Mouse (Mus musculus): ENCODE data around the gene Ap5m1. TPM values are rescaled to one million over a fixed set of nuclear protein-coding genes. Genes with fewer than 3 reads are reported as not detected.

Ap5m1 gene
- 79.4 TPM for polyA plus RNA-seq (2014; fragmentation: Illumina TruSeq; extraction: RNeasy Lipid Tissue Mini Kit (QIAGEN cat#74804); ENCODE audit: low read depth, low replicate concordance)

DNA sequence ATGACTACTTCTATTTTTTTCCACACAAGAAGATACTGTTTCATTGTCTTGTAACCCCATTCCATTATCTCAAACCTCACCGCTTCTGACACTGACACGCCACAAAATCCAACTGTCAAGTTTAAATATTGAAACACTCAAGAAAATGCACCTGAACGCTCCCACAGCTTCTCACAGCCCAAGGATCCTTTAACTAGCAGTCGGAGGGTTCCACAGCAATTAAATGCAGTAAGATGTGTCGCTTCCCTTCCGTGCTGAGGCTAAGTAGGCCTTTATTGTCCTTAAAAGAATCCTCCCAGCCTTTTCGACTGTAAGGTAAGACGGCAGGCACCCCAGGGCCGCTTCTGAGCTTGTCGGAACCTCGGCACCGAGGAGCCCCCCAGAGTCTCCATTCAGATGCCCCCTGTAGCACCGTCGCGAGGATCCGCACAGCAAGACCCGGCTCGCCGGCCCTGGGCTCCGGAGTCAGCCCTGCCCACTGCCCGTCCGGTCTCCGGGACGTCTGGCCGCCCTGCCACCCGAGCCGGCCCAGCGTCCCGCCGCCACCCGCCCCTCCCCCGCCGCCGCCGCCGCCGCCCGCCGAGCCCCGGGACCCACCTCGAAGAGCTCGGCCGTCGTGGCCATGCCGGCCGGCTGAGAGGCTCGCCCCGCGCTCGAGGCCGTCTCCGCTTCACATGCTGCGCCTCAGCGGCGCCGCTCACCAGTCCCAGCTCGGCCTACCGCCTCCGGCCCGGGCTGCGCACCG lies at the start of gene Ap5m1:
Ap5m1 (plus strand) TSS at position 569 of the 745 bp plus-strand sequence.

DNA sequence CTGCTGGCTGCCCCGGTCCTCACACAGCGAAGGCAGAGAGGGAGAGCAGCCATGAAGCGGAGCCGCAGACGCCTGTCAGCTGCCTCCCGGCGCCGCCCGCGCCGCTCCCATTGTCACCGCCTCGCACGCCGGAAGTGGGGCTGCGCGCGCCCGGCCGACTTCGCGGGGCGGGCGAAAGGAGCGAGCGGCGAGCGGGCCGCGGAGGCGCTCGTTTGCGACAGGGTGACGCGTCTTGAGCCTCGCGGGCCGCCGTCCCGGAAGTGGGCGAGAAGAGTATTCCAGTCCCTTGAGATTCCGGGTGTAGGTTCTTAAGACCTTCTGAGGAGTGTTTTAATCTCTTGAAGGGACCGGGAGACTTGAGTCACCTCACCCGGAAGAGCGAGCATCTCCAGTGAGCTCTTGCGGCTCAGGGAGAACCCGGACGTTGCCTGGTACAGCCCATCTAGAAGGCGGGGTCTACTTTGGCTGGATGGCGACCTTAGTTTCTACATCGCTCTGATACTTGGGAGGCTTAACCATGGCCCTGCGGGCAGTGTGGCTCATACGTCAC lies 452 bp downstream of the Ap5m1 start, which contains the start of gene Exoc5:
Exoc5 (minus strand) TSS at position 380 of the 550 bp plus-strand sequence.

Other genes with a start within 250 kb of the Ap5m1 start
- gene Exoc5, start 556 bp downstream of the Ap5m1 start, polyA plus RNA-seq (2014; fragmentation: Illumina TruSeq; extraction: RNeasy Lipid Tissue Mini Kit (QIAGEN cat#74804); ENCODE audit: low read depth, low replicate concordance): 95.7 TPM
- gene Naa30, start 106.1 kb downstream of the Ap5m1 start, polyA plus RNA-seq (2014; fragmentation: Illumina TruSeq; extraction: RNeasy Lipid Tissue Mini Kit (QIAGEN cat#74804); ENCODE audit: low read depth, low replicate concordance): 71.3 TPM
- gene ccdc198, start 179.4 kb downstream of the Ap5m1 start, polyA plus RNA-seq (2014; fragmentation: Illumina TruSeq; extraction: RNeasy Lipid Tissue Mini Kit (QIAGEN cat#74804); ENCODE audit: low read depth, low replicate concordance): 884 TPM